Mouse (Mus musculus): ENCODE measurements at regions not wholly inside any gene's neighbourhood (a gene's known extent, or its start where the extent isn't known, plus 50 kb on each side); places are given as distances from the start of the nearest gene placed in this dataset.

GRCm38 (mm10) chr1:12367872-12368271 is 954.0 kb downstream of the A830018L16Rik start:
- no peak for DNase-seq (ENCODE audit: low spot score)
- Histone ChIP-seq H3K36me3 (no peaks in the 10 kb centered on the region), H3K4me1 (no peaks in the 10 kb centered on the region), H3K9me3 (no peaks in the 10 kb centered on the region), H3K27ac (no peak overlapping the region), H3K4me3 (no peak overlapping the region), H3K27me3 (ENCODE audit: insufficient read depth, poor library complexity, severe bottlenecking) (no peaks in the 10 kb centered on the region)
- 92% methylated on average over 6 of the region's 6 CpGs for WGBS

GRCm38 (mm10) chr1:12372968-12373367 is 959.1 kb downstream of the A830018L16Rik start:
- no peak for DNase-seq (ENCODE audit: low spot score)
- H3K4me1 ChIP-seq: no peaks in the 10 kb centered on the region
- no peak overlapping the region for H3K4me3 ChIP-seq
- H3K27me3 ChIP-seq (ENCODE audit: insufficient read depth, poor library complexity, severe bottlenecking): no peaks in the 10 kb centered on the region
- H3K9me3 ChIP-seq: no peaks in the 10 kb centered on the region
- no peaks in the 10 kb centered on the region for H3K36me3 ChIP-seq
- H3K27ac ChIP-seq: no peak overlapping the region

GRCm38 (mm10) chr1:12398146-12398884 is 984.4 kb downstream of the A830018L16Rik start:
- Histone ChIP-seq H3K9me3 (no peaks in the 10 kb centered on the region), H3K4me1 (peaks cover 5% of the 10 kb centered on the region; the same call in 1 of the 2 replicates), H3K27ac (peak overlapping the region; percentile 81), H3K36me3 (no peaks in the 10 kb centered on the region), H3K4me3 (no peak overlapping the region), H3K27me3 (ENCODE audit: insufficient read depth, poor library complexity, severe bottlenecking) (no peaks in the 10 kb centered on the region)
- WGBS: 15% methylated on average over 7 of the region's 7 CpGs
- no peak for DNase-seq (ENCODE audit: low spot score)

GRCm38 (mm10) chr1:12405391-12406270 is 991.7 kb downstream of the A830018L16Rik start:
- no peaks in the 10 kb centered on the region for H3K9me3 ChIP-seq
- H3K36me3 ChIP-seq: no peaks in the 10 kb centered on the region
- no peak overlapping the region for H3K4me3 ChIP-seq
- 0 out of 2 replicates have a peak overlapping the region, but pooled peaks have one; percentile 42 for H3K27ac ChIP-seq
- H3K4me1 ChIP-seq: peaks cover 16% of the 10 kb centered on the region
- no peaks in the 10 kb centered on the region for H3K27me3 ChIP-seq (ENCODE audit: insufficient read depth, poor library complexity, severe bottlenecking)
- 27% methylated on average over 4 of the region's 4 CpGs for WGBS
- DNase-seq (ENCODE audit: low spot score): no peak

- 84% methylated on average over 6 of the region's 6 CpGs for WGBS
- H3K27me3 ChIP-seq (ENCODE audit: insufficient read depth, poor library complexity, severe bottlenecking): no peaks in the 10 kb centered on the region
Measured at GRCm38 (mm10) chr1:12409738-12410523, 996.0 kb downstream of the A830018L16Rik start.

GRCm38 (mm10) chr1:12410524-12410886 is 996.6 kb downstream of the A830018L16Rik start:
- H3K4me3 ChIP-seq: no peak overlapping the region
- H3K27ac ChIP-seq: no peak overlapping the region
- no peak for DNase-seq (ENCODE audit: low spot score)
- H3K36me3 ChIP-seq: no peaks in the 10 kb centered on the region
- no peaks in the 10 kb centered on the region for H3K27me3 ChIP-seq (ENCODE audit: insufficient read depth, poor library complexity, severe bottlenecking)
- peaks cover 15% of the 10 kb centered on the region for H3K4me1 ChIP-seq
- no peaks in the 10 kb centered on the region for H3K9me3 ChIP-seq

More at GRCm38 (mm10) chr1:12409738-12410523, 996.0 kb downstream of the A830018L16Rik start:
- Histone ChIP-seq H3K4me3 (no peak overlapping the region), H3K36me3 (no peaks in the 10 kb centered on the region), H3K27ac (no peak overlapping the region), H3K9me3 (no peaks in the 10 kb centered on the region), H3K4me1 (peaks cover 16% of the 10 kb centered on the region)
- no peak for DNase-seq (ENCODE audit: low spot score)

- 25% methylated on average over 2 of the region's 2 CpGs for WGBS
- no peak overlapping the region for H3K4me3 ChIP-seq
Measured at GRCm38 (mm10) chr1:12424510-12424909, 1010.6 kb downstream of the A830018L16Rik start.

GRCm38 (mm10) chr1:12437894-12438293 is 1024.0 kb downstream of the A830018L16Rik start:
- H3K27me3 ChIP-seq (ENCODE audit: insufficient read depth, poor library complexity, severe bottlenecking): no peaks in the 10 kb centered on the region
- H3K4me3 ChIP-seq: no peak overlapping the region
- no peak for DNase-seq (ENCODE audit: low spot score)
- WGBS: 62% methylated on average over 2 of the region's 2 CpGs
- no peak overlapping the region for H3K27ac ChIP-seq
- H3K9me3 ChIP-seq: no peaks in the 10 kb centered on the region; the same call in 1 of the 2 replicates
- H3K36me3 ChIP-seq: no peaks in the 10 kb centered on the region
- H3K4me1 ChIP-seq: no peaks in the 10 kb centered on the region

More at GRCm38 (mm10) chr1:12424510-12424909, 1010.6 kb downstream of the A830018L16Rik start:
- H3K27ac ChIP-seq: 0 out of 2 replicates have a peak overlapping the region, but pooled peaks have one; percentile 29
- H3K36me3 ChIP-seq: no peaks in the 10 kb centered on the region
- H3K9me3 ChIP-seq: no peaks in the 10 kb centered on the region
- DNase-seq (ENCODE audit: low spot score): no peak
- H3K4me1 ChIP-seq: peaks cover 9% of the 10 kb centered on the region; the same call in 1 of the 2 replicates
- no peaks in the 10 kb centered on the region for H3K27me3 ChIP-seq (ENCODE audit: insufficient read depth, poor library complexity, severe bottlenecking)

GRCm38 (mm10) chr1:12466255-12466654 is 1052.3 kb downstream of the A830018L16Rik start:
- no peaks in the 10 kb centered on the region for H3K27me3 ChIP-seq (ENCODE audit: insufficient read depth, poor library complexity, severe bottlenecking)
- no peak for DNase-seq (ENCODE audit: low spot score)
- H3K9me3 ChIP-seq: no peaks in the 10 kb centered on the region
- H3K36me3 ChIP-seq: peaks cover 2% of the 10 kb centered on the region; the same call in 1 of the 2 replicates
- WGBS: 53% methylated on average over 2 of the region's 2 CpGs
- H3K27ac ChIP-seq: no peak overlapping the region
- no peaks in the 10 kb centered on the region for H3K4me1 ChIP-seq
- H3K4me3 ChIP-seq: no peak overlapping the region

- H3K9me3 ChIP-seq: no peaks in the 10 kb centered on the region
Measured at GRCm38 (mm10) chr1:12478983-12479763, 1065.3 kb downstream of the A830018L16Rik start.

GRCm38 (mm10) chr1:12500442-12500841 is 1086.5 kb downstream of the A830018L16Rik start:
- H3K27me3 ChIP-seq (ENCODE audit: insufficient read depth, poor library complexity, severe bottlenecking): no peaks in the 10 kb centered on the region
- H3K9me3 ChIP-seq: no peaks in the 10 kb centered on the region
- no peak overlapping the region for H3K27ac ChIP-seq
- 45% methylated on average over 3 of the region's 3 CpGs for WGBS
- no peaks in the 10 kb centered on the region for H3K36me3 ChIP-seq
- DNase-seq (ENCODE audit: low spot score): no peak
- H3K4me3 ChIP-seq: no peak overlapping the region
- H3K4me1 ChIP-seq: 0 out of 2 replicates have a peak, but pooled peaks cover 7% of the 10 kb centered on the region

More at GRCm38 (mm10) chr1:12478983-12479763, 1065.3 kb downstream of the A830018L16Rik start:
- no peak overlapping the region for H3K27ac ChIP-seq
- no peaks in the 10 kb centered on the region for H3K27me3 ChIP-seq (ENCODE audit: insufficient read depth, poor library complexity, severe bottlenecking)
- no peak for DNase-seq (ENCODE audit: low spot score)
- H3K4me1 ChIP-seq: peaks cover 7% of the 10 kb centered on the region; the same call in 1 of the 2 replicates
- no peaks in the 10 kb centered on the region for H3K36me3 ChIP-seq
- no peak overlapping the region for H3K4me3 ChIP-seq
- WGBS: 53% methylated on average over 5 of the region's 5 CpGs

- Histone ChIP-seq H3K4me3 (no peak overlapping the region), H3K27ac (no peak overlapping the region), H3K9me3 (no peaks in the 10 kb centered on the region), H3K4me1 (no peaks in the 10 kb centered on the region), H3K27me3 (ENCODE audit: insufficient read depth, poor library complexity, severe bottlenecking) (no peaks in the 10 kb centered on the region), H3K36me3 (no peaks in the 10 kb centered on the region)
- WGBS: 48% methylated on average over 3 of the region's 3 CpGs
- no peak for DNase-seq (ENCODE audit: low spot score)
Measured at GRCm38 (mm10) chr1:12507997-12508396, 1094.1 kb downstream of the A830018L16Rik start.
